Mouse (Mus musculus) spleen, adult 2 months (tissue): ENCODE data around the gene Slc29a3.

Experiments
- CTCF ChIP-seq: fragments of 200-500 bp; IDR thresholded peaks from 2 replicates; pipeline ENCODE4 v1.5.1; 2011; ENCODE audit warnings: mild to moderate bottlenecking, inconsistent platforms; ENCODE audit not compliant: insufficient read depth, insufficient read length, insufficient replicate concordance; ENCODE audit errors: extremely low read depth
- POLR2A ChIP-seq: fragments of 200-500 bp; IDR thresholded peaks from 2 replicates; pipeline ENCODE4 v1.6.1; 2011; ENCODE audit warnings: low read depth, low read length, inconsistent platforms

GRCm38 (mm10) chr10:60733471-60733870 is 19.1 kb downstream of the Slc29a3 start:
- TF ChIP-seq CTCF (no peak), POLR2A (no peak)
